Mouse (Mus musculus) G1E (cell line): Measurements from ENCODE around the gene Samhd1. TPM values are rescaled to one million over a fixed set of nuclear protein-coding genes. Genes with fewer than 3 reads are reported as not detected.

Experiments used
- ATAC-seq: 2 replicates; pipeline ENCODE4 v1.8.0; 2016; ENCODE audit warnings: mild to moderate bottlenecking; ENCODE audit not compliant: insufficient number of reproducible peaks, poor library complexity, low FRiP score, severe bottlenecking; ENCODE audit errors: extremely low read depth
- DNase-seq: peaks from one replicate; pipeline ENCODE4 v3.0.0; 2012; ENCODE audit warnings: low spot score
- H3K27me3 ChIP-seq: 2 replicates; pipeline ENCODE4 v1.6.1; 2012; ENCODE audit warnings: mild to moderate bottlenecking, low read length, inconsistent platforms; ENCODE audit not compliant: insufficient read depth
- H3K36me3 ChIP-seq: replicated peaks from 2 replicates; pipeline ENCODE3; 2012; ENCODE audit warnings: mild to moderate bottlenecking, inconsistent platforms
- H3K4me1 ChIP-seq: 2 replicates; pipeline ENCODE4 v1.6.1; 2012; ENCODE audit warnings: low read depth, low read length, inconsistent platforms, mixed read lengths; ENCODE audit not compliant: insufficient read depth
- H3K4me3 ChIP-seq: 2 replicates; pipeline ENCODE4 v1.5.1; 2012; ENCODE audit warnings: low read depth, mild to moderate bottlenecking, inconsistent platforms, low read length, moderate library complexity, mixed read lengths
- H3K9me3 ChIP-seq: replicated peaks from 2 replicates; pipeline ENCODE4 v1.6.1; 2012; ENCODE audit warnings: inconsistent platforms
- CTCF ChIP-seq: IDR thresholded peaks from 2 replicates; pipeline ENCODE4 v1.5.1; 2012; ENCODE audit warnings: low read depth, low read length, inconsistent platforms, mixed read lengths
- GATA1 ChIP-seq: IDR thresholded peaks from 2 replicates; pipeline ENCODE4 v1.6.1; 2012; ENCODE audit warnings: borderline replicate concordance, low read length, inconsistent platforms, mixed read lengths
- GATA2 ChIP-seq: IDR thresholded peaks from 2 replicates; pipeline ENCODE4 v1.6.1; 2012; ENCODE audit warnings: low read depth, low read length, inconsistent platforms, borderline replicate concordance
- POLR2AphosphoS5 ChIP-seq: IDR thresholded peaks from 2 replicates; pipeline ENCODE4 v1.6.1; 2012; ENCODE audit warnings: low read depth, low read length, inconsistent platforms; ENCODE audit not compliant: insufficient replicate concordance
- TAL1 ChIP-seq: conservative IDR thresholded peaks from 2 replicates; pipeline ENCODE4 v1.6.1; 2012; ENCODE audit warnings: low read depth, low read length, inconsistent platforms, mixed read lengths
- polyA plus RNA-seq: library from polyadenylated mRNA; stranded (reverse); fragments of >175 nt; gene quantifications from 2 replicates; pipeline ENCODE4 v1.2.3, GENCODE M21; 2012
- total RNA-seq, 2 experiments: library from RNA; stranded (forward) in 1 of 2; stranded (reverse) in 1 of 2; fragments of 200-1000 nt in 1 of 2; fragments of >200 nt in 1 of 2; fragmentation: Nextera tagmentation in 1 of 2; gene quantifications; 2 replicates each; pipeline ENCODE4 v1.2.3; 2014 to 2017

Samhd1 gene
- total and polyA plus RNA-seq, 3 experiments, result 23.6 to 153 (median 109) TPM

GRCm38 (mm10) chr2:157104454-157104853, 30.6 kb downstream of the Samhd1 start:
- DNase-seq, result no peak
- Histone ChIP-seq H3K4me1 (peaks cover 8% of the 10 kb centered on the region), H3K36me3 (peaks cover 90% of the 10 kb centered on the region), H3K27me3 (no peaks in the 10 kb centered on the region), H3K9me3 (no peaks in the 10 kb centered on the region), H3K4me3 (no peak overlapping the region)
- no peak for TF ChIP-seq GATA1
- TF ChIP-seq POLR2AphosphoS5, result no peak
- no peak for TF ChIP-seq TAL1
- TF ChIP-seq CTCF, result no peak
- TF ChIP-seq GATA2, result no peak
- ATAC-seq, result no peak

- no peak overlapping the region for H3K4me3 ChIP-seq
- H3K36me3 ChIP-seq, result peaks cover 89% of the 10 kb centered on the region
- ATAC-seq (no peak), DNase-seq (no peak)
- H3K9me3 ChIP-seq, result no peaks in the 10 kb centered on the region
- H3K4me1 ChIP-seq, result peaks cover 2% of the 10 kb centered on the region; the same call in 1 of the 2 replicates
- TF ChIP-seq CTCF, result no peak
- TF ChIP-seq GATA1, result no peak
- TF ChIP-seq POLR2AphosphoS5, result no peak
- no peaks in the 10 kb centered on the region for H3K27me3 ChIP-seq
These were observed 32.8 kb downstream of the Samhd1 start for GRCm38 (mm10) chr2:157102256-157102655.

- Histone ChIP-seq H3K36me3 (peaks cover 90% of the 10 kb centered on the region), H3K9me3 (no peaks in the 10 kb centered on the region), H3K4me3 (no peak overlapping the region), H3K4me1 (peaks cover 2% of the 10 kb centered on the region; the same call in 1 of the 2 replicates), H3K27me3 (no peaks in the 10 kb centered on the region)
- ATAC-seq (no peak), DNase-seq (no peak)
- TF ChIP-seq GATA1, result no peak
- no peak for TF ChIP-seq CTCF
- TF ChIP-seq GATA2, result no peak
- TF ChIP-seq TAL1, result no peak
- TF ChIP-seq POLR2AphosphoS5, result no peak
These were observed 33.4 kb downstream of the Samhd1 start for GRCm38 (mm10) chr2:157101650-157102049.

GRCm38 (mm10) chr2:157100319-157100605, 34.8 kb downstream of the Samhd1 start:
- Histone ChIP-seq H3K36me3 (peaks cover 91% of the 10 kb centered on the region), H3K4me3 (no peak overlapping the region), H3K9me3 (no peaks in the 10 kb centered on the region), H3K27me3 (no peaks in the 10 kb centered on the region), H3K4me1 (peaks cover 2% of the 10 kb centered on the region; the same call in 1 of the 2 replicates)
- no peak for TF ChIP-seq CTCF
- ATAC-seq (no peak), DNase-seq (no peak)

GRCm38 (mm10) chr2:157099532-157100318, 35.3 kb downstream of the Samhd1 start:
- Histone ChIP-seq H3K36me3 (peaks cover 91% of the 10 kb centered on the region), H3K9me3 (no peaks in the 10 kb centered on the region), H3K4me3 (no peak overlapping the region), H3K4me1 (peaks cover 3% of the 10 kb centered on the region; the same call in 1 of the 2 replicates), H3K27me3 (no peaks in the 10 kb centered on the region)
- DNase-seq, result no peak
- ATAC-seq, result no peak
- TF ChIP-seq GATA2 (no peak), POLR2AphosphoS5 (no peak), GATA1 (no peak), TAL1 (no peak), CTCF (no peak)

- TF ChIP-seq CTCF (peak; percentile 45; the same call in 1 of the 2 replicates), TAL1 (no peak)
- no peaks in the 10 kb centered on the region for H3K9me3 ChIP-seq
- ATAC-seq (no peak), DNase-seq (peak; percentile 44)
- H3K4me1 ChIP-seq, result peaks cover 6% of the 10 kb centered on the region
- no peak overlapping the region for H3K4me3 ChIP-seq
- H3K36me3 ChIP-seq, result peaks cover 56% of the 10 kb centered on the region
- H3K27me3 ChIP-seq, result peaks cover 19% of the 10 kb centered on the region
These were observed 39.9 kb downstream of the Samhd1 start for GRCm38 (mm10) chr2:157095005-157095755.
